Mouse (Mus musculus) testis, postnatal 10 days (tissue): Measurements from ENCODE around the gene Actrt2.

Experiments used
- DNase-seq: peaks from one replicate; pipeline ENCODE4 v3.0.0; 2021; ENCODE audit warnings: low spot score

The Actrt2 gene

GRCm38 (mm10) chr4:154667767-154668166, at the start of gene Actrt2:
Gene Actrt2, minus strand, starts transcription at chr4:154667867.
- no peak for DNase-seq

DNA sequence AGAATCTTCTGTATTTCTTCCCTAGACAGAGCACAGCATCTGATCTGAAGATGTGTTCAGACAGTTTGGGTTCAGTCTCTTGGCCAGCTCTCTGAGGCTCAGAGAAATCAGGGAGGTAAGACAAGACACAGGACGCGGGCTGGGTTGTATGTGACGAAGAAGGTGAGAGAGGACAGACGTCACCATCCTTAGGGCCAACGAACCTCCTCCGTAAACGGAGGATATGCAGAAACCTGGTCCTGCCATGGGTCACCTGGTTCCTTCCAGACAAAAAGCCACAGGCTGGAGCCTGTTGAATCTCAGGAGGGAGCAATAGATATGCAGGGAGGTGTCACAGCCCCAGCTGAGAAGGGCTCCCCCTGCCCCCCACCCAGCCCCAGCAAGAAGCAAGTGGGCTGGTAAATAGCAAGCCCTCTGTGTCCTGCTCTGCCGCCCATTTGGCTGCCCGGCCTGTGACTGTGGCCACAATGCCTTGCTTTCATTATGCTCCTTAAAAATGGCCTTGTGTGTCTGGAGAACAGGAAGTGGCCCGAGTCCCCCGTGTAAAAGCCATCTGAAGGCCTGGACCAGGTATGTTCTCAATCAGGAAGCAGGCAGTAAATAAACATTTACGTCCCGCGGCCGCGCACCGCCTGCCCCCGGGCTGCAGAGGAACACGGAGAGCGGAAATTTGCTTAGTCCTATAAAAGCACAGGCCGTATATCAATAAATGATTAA, 41.9 kb upstream of the Actrt2 start:
- peak; percentile 22 for DNase-seq

DNA sequence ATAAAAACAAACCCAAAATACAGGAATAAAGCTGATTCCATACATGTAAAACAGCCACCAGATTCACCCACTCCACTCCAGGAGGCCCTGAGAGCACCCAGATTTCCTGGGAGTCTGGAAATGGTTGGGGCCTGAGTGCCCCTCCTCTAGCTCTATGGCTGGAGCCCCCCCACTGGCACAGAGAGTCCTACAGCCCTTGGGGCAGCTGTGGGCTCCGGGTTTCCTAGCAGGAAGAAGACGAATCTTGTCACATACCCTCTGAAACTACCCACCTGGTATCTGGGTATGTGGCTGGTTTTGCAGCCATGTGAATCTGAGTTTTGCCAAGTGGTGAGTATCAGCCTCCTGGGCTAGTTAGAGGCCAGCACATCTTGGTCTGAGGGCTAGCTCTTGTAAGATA, 41.1 kb upstream of the Actrt2 start:
- no peak for DNase-seq

DNA sequence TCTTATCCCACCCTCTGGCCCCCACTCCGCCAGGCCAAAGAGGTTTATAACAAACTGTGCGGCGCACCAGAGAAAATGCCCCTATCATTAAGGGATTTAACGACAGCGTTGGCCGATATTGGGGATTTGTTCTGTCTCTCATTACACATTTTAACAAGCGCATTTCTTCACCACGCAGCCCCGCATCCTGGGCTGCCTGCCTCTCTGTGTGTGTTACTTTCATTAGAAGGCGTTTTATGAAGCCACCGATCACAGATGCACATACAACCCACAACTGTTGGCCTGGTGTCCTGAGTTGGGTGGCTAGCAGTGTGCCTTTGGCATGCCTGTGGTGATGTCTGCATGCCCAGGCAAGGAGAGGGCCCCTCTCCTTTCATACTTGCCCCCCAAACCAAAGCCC, 40.6 kb upstream of the Actrt2 start:
- peak; percentile 30 for DNase-seq

- peak; percentile 27 for DNase-seq
Measured at GRCm38 (mm10) chr4:154707521-154707920, 39.9 kb upstream of the Actrt2 start.

- peak; percentile 12 for DNase-seq
Measured at GRCm38 (mm10) chr4:154706442-154706841, 38.8 kb upstream of the Actrt2 start.

- DNase-seq, result no peak
Measured at GRCm38 (mm10) chr4:154705681-154706080, 38.0 kb upstream of the Actrt2 start.

DNA sequence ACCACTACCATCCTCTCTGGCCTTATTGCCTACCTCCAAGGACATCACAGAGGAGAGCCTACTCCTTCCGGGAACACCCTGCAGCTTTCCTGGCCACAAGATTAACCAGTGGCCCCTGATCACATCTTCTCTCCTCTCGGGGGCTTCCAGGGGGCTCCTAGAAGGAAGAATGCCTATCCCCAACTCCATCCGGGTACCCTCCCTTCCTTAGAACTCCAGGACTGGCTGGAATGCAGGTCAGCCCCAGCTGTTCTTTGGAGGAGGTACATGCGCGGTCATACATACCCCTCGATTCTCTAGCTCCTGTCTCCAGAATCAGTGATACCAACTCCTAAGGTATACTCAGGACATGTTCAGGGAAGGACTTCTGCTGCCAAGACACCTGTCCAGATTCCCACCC, 37.4 kb upstream of the Actrt2 start:
- DNase-seq, result peak; percentile 22

GRCm38 (mm10) chr4:154704591-154704990, 36.9 kb upstream of the Actrt2 start:
- peak; percentile 32 for DNase-seq

GRCm38 (mm10) chr4:154703426-154704070, 35.9 kb upstream of the Actrt2 start:
- DNase-seq, result peak; percentile 24

DNA sequence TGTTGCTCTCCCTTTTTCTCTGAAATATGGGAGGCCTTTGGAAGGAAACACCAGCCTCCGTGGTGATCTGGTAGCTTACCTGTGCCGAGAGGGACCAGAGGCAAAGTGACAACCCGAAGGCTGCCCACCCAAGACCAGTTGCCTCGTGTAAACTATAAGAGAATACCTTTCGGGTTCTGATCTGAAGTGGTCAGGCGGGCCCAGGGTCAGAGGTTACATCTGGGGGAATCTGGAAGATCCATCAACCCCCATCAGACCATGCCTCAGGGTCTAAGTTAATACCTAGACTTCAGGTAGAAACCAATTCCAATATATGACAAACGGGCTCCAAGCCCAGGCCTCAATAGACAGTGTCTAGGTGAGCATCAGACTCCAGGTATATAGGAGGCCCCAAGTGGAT, 35.3 kb upstream of the Actrt2 start:
- peak; percentile 24 for DNase-seq

- DNase-seq, result peak; percentile 35
Measured at GRCm38 (mm10) chr4:154702186-154702585, 34.5 kb upstream of the Actrt2 start.

DNA sequence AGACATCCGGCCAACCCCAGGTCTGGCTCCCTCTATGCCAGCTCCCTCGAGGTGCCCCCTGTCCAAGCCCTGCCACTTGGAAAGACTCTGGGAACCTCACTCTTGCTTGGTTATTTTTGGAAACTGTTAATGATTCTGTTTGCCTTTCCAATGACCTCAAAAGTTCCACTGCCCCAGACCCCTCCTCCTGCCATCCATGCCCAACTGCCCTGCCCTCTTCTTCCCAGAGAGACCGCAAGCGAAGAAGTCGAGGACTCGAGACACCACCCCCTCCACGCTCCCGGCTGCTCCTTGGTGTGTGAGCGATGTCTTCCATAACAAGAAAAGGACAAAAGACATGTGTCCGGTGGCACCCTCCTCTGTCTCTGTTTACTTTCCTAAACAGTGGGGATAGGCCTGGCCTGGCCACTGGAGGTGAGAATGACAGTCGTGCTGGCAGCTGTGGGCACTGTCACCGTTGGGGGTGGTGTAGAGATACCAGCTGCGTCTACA, 33.3 kb upstream of the Actrt2 start:
- peak; percentile 26 for DNase-seq

GRCm38 (mm10) chr4:154700436-154700835, 32.8 kb upstream of the Actrt2 start:
- peak; percentile 23 for DNase-seq

DNA sequence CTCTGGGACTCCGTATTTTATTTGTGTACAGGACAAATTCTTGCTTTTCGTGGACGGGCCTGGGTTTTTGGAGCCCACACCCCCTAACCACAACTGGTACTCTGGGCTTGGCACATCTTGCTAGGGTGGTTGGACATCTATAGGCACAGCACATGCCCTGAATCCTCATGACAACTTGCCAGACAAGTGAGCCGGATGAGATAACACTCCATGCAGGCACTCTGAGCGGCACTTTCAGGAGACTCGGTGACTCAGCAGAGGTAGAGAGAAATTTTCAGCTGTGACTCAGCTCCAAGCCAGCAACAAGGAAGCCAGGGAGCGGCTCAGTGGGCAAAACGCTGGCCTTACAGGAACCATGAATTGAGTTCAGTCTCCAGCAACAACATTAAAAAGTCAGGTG, 31.6 kb upstream of the Actrt2 start:
- DNase-seq, result peak; percentile 20

GRCm38 (mm10) chr4:154698631-154699030, 31.0 kb upstream of the Actrt2 start:
- DNase-seq, result peak; percentile 29

DNA sequence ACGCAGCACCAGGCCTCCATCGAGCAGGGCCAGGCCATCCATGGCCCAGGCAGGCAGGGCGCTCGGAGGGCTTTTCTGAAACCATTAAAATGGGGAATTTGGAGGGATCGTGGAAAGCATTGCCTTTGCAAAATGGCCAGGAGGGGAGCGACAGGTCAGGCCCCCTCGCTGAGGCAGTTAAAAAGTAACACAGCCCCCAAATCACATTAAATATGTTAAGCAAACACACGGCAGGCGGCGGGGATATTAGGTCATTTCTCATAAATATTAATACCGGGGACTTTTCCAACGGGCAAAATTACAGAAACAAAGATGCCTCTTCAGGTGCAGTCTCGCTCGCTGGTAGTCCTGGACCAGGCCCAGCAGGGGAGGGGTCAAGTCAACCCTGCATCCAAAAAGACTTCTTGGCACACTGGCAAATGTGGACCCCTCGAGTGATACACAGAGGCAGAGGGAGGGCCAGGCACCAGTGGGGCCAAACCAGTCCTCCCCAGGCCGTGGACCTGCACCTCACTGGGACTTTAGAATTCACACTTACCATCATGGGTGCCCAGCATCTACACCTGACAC, 30.4 kb upstream of the Actrt2 start:
- DNase-seq, result no peak

DNA sequence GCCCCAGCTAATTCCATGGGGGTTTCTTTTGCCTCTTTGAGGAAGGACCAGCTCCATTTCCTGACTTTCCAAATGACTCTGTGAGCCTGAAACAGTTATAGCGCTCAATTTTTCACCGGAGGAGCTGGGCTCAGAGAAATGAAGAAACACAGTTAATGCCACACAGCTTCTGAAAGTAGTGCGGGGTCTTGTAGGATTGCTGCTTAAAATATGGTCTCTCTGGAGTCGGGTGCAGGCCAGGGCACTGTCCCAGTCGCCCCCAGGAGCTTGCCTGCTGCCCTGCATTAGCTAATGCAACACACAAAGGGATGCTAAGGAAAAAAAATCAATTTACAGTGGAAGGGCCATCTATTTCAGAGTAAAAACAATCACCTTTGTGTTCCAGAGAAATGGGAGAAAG, 29.8 kb upstream of the Actrt2 start:
- DNase-seq, result no peak

DNA sequence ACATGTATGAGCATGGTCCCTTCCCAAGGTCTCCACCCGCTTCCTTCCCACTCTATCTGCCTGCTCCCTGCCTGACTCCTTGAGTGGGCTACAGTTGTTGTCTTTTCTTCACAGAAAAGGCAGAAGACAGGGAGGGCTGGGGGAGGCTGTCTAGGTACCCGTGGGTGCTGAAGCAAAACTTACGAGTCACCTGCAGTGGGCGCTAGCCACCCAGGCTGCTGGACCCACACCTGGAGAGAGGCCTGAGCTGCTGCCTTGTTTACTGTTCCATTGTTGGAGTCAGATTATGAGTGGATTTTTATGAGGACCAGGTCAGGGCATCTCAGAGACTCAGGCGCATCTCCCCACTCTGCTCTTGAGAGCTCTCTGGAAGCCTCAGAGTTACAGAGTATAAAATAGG, 28.9 kb upstream of the Actrt2 start:
- DNase-seq, result no peak

GRCm38 (mm10) chr4:154696146-154696545, 28.5 kb upstream of the Actrt2 start:
- no peak for DNase-seq

DNA sequence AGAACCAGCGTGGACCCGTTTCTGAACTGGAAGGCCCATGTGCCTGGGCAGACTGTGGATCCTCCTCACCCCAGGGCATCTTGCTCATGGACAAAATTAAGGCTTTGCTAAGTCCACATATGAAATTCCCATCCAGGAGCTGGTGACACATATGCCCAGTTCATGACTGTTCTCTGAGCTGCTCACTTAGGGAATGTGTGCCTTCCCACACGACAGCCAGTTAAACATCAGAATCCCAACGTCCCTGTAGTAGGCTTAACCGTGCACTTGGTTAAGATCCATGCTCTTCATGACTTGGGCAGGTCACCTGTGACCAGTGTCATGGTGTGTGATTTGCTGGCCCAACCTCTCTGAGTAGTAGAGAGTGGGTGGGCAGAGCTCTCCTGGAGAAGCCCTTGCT, 26.7 kb upstream of the Actrt2 start:
- no peak for DNase-seq

DNA sequence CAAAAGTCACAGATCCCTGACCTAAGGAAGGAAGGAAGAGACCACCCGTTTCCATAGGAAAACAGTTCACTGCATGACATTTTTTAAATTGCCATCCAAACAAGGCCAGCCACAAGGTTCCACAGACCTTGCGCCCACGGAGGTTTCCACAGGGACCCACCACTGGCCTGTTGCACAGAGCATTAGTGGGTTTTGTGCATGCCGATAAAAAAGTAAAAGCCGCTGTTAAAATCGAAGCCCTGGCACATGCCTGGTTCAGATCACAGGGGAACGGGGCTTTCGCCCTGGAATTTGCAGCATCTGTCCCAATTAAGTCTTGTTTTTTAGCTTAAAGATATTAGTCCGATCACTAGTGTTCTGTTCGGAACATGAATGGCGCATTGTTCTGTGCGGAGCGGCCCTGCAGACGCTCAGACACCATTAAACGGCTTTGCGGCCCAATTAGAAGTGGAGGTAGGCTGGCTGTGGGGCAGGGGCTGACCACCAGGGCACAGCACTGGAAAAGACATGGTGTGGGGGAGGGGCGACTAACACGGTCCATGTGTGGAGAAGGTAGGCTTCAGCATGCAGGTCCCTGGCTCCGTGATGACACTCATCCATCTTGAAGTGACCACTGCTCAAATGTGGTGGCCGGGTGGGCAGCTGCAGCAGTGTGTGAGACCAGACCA, 25.8 kb upstream of the Actrt2 start:
- no peak for DNase-seq
